Mouse (Mus musculus): ENCODE measurements around the gene Trpm3.

Trpm3 gene

GRCm38 (mm10) chr19:22628878-22629277, 490.0 kb downstream of the Trpm3 start:
- in situ Hi-C loops (cut with MboI; ENCODE audit: unreplicated experiment in 2 of 2), result no loop called here

- in situ Hi-C loops (cut with MboI; ENCODE audit: unreplicated experiment in 2 of 2), result no loop called here
Observed at GRCm38 (mm10) chr19:22631316-22631715, 492.5 kb downstream of the Trpm3 start.

- in situ Hi-C loops (cut with MboI; ENCODE audit: unreplicated experiment in 2 of 2), result no loop called here
Observed at GRCm38 (mm10) chr19:22635635-22636034, 496.8 kb downstream of the Trpm3 start.

GRCm38 (mm10) chr19:22637786-22638185, 498.9 kb downstream of the Trpm3 start:
- in situ Hi-C loops (cut with MboI; ENCODE audit: unreplicated experiment in 2 of 2), result no loop called here

GRCm38 (mm10) chr19:22638394-22638954, 499.6 kb downstream of the Trpm3 start:
- in situ Hi-C loops (cut with MboI; ENCODE audit: unreplicated experiment in 2 of 2), result no loop called here

- in situ Hi-C loops (cut with MboI; ENCODE audit: unreplicated experiment in 2 of 2), result no loop called here
Observed at GRCm38 (mm10) chr19:22642124-22642523, 503.3 kb downstream of the Trpm3 start.

- in situ Hi-C loops (cut with MboI; ENCODE audit: unreplicated experiment in 2 of 2), result no loop called here
Observed at GRCm38 (mm10) chr19:22656466-22657215, 517.8 kb downstream of the Trpm3 start.

GRCm38 (mm10) chr19:22657251-22657650, 518.4 kb downstream of the Trpm3 start:
- in situ Hi-C loops (cut with MboI; ENCODE audit: unreplicated experiment in 2 of 2), result no loop called here

GRCm38 (mm10) chr19:22665401-22665800, 526.6 kb downstream of the Trpm3 start:
- in situ Hi-C loops (cut with MboI; ENCODE audit: unreplicated experiment in 2 of 2), result no loop called here

DNA sequence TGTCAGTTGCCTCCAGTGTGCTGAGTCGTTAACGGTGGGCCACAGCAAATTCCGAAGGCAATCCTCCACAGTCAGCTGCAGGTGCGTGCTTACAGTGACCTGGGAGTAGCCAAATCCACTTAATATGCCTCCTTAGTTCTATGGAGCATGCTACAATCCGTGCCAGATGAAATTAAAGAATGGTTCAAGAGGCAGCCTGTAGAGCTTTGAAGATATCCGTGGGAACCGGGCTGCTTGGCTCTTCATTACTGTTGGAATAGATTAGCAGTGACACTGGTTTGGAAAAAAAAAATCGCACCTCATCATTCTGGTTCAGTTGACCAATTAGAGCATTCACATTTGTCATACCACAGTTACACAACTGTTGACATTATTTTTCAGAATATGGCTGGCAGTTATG, 531.4 kb downstream of the Trpm3 start:
- in situ Hi-C loops (cut with MboI; ENCODE audit: unreplicated experiment in 2 of 2), result no loop called here

- in situ Hi-C loops (cut with MboI; ENCODE audit: unreplicated experiment in 2 of 2), result no loop called here
Observed at GRCm38 (mm10) chr19:22672892-22673291, 534.0 kb downstream of the Trpm3 start.

GRCm38 (mm10) chr19:22676206-22676605, 537.4 kb downstream of the Trpm3 start:
- in situ Hi-C loops (cut with MboI; ENCODE audit: unreplicated experiment in 2 of 2), result no loop called here

DNA sequence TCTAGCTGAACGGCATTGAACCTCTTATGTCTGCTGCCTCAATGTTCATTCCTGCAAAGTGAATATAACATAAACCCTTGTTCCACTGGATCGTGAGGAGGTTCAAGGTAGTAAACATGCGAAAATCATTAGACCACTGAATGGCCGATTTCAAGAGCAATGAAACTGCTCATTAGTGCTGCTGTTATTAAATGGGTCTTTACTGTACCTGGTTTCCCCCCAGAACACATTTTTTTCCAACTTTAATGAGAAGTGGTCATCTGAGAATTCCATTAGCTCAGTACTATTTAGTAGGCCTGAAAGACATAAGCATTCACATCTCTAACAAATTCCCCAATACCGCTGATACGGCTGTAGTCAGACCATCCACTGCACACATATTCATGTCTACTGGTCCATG, 543.4 kb downstream of the Trpm3 start:
- in situ Hi-C loops (cut with MboI; ENCODE audit: unreplicated experiment in 2 of 2), result no loop called here

GRCm38 (mm10) chr19:22691995-22692394, 553.1 kb downstream of the Trpm3 start:
- in situ Hi-C loops (cut with MboI; ENCODE audit: unreplicated experiment in 2 of 2), result no loop called here

- in situ Hi-C loops (cut with MboI; ENCODE audit: unreplicated experiment in 2 of 2), result no loop called here
Observed at GRCm38 (mm10) chr19:22692553-22692952, 553.7 kb downstream of the Trpm3 start.

- in situ Hi-C loops (cut with MboI; ENCODE audit: unreplicated experiment in 2 of 2), result no loop called here
Observed at GRCm38 (mm10) chr19:22692956-22693355, 554.1 kb downstream of the Trpm3 start.

- in situ Hi-C loops (cut with MboI; ENCODE audit: unreplicated experiment in 2 of 2), result no loop called here
Observed at GRCm38 (mm10) chr19:22695423-22695822, 556.6 kb downstream of the Trpm3 start.

DNA sequence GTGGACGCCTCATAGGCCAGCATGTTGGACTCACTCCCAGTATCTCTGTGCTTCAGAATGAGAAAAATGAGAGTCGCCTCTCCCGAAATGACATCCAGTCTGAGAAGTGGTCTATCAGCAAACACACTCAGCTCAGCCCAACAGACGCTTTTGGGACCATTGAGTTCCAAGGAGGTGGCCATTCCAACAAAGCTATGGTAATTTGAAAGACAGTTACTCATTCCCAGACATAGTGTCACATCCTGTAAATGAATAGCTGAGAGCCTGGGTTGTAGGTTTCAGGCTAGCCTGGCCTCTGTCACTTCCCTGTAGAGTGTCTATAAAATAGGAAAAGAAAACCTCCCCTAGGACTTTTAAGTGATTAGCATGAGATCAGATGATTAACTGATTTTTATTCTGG, 559.9 kb downstream of the Trpm3 start:
- in situ Hi-C loops (cut with MboI; ENCODE audit: unreplicated experiment in 2 of 2), result no loop called here

DNA sequence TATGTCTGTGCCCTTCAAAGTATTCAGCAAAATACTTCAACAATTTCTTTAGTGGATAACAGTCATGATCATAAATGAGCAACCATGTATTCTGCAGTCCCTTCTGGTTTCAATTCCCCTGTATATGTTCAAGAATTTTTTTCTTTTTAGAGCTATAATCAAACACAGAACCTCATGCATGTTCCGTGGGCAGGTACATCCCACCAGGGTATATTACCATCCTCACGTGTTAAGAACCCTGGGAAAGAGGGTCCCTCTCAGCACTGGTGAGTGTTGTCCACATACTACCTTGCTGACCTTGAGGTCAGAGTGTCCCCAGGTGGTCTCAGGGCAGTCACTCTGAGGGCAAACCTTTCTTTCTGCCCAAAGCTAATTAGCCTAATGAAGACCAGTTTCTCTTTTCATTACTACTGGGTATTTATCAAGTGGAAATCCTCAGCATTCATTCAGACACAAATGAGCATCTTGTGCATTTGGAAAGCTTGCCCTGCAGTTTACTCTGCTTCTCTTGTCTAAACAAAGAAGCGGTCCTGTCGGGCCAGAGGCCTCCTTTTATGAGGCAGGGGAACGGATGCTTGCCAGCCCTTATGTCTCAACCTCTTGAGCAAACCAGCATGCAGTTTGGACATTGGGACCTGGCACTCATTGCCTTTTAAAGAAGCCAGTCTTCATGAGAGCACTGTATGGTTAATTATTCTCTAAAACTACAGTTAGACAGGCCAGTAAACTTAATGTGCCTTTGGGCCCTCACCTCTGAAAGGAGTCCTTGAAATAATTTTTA, 562.2 kb downstream of the Trpm3 start:
- in situ Hi-C loops (cut with MboI; ENCODE audit: unreplicated experiment in 2 of 2), result no loop called here

DNA sequence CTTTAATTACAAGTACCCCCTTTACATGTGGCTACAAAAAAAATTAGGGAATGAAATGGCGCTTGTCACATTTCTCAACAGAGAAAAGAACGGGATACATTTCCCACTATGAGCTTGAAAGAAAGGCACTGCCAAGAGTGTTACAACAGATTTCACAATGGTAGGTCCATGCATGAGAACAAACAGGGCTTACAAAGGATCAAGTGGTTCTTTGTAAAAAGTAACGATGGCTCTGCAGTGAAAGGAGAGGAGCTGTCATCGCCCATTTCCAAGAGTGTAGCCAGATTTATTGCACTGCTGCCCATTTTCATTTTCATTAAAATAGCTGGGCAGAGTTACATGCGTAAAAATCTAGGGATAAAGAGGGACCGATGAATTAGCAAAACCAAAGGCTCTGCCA, 565.0 kb downstream of the Trpm3 start:
- in situ Hi-C loops (cut with MboI; ENCODE audit: unreplicated experiment in 2 of 2), result no loop called here

DNA sequence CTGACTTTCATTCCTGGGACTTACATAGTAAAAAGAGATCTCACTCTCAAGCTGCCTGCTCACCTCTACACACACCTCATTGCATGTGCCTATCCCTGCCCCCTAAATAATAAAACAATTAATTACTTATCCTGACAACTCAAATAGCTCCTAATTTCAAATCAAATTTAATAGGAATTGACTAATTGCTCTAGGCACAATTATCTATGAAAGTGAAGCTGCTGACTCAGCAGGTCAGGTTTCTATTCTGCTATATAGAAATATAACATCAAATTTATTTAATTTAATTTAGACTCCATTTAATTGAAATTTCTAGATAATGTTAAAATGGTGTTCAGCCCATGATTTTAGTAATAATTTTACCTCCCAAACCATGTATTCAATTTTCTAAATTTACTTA, 566.6 kb downstream of the Trpm3 start:
- in situ Hi-C loops (cut with MboI; ENCODE audit: unreplicated experiment in 2 of 2), result no loop called here

DNA sequence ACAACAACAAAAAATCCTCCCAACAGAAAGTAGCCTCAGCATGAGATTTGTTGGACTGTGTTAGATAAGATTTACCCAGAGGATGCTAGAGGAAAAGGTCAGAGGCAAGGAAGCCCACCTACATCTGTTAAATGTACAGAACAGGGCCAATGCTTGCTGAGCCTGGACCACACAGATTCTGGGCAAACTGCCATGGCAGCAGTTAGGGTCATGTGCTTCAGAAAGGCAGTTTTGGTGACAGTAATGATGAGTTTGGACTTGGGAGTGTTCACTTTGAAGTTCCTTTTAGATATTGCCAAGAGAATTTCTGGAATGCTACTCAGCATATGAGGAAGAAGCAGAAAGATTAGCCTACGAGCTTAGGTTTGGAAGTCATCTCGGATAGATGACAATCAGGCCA, 580.2 kb downstream of the Trpm3 start:
- in situ Hi-C loops (cut with MboI; ENCODE audit: unreplicated experiment in 2 of 2), result no loop called here

Data from v-Abl transformed pro-B cells (cell line).